Mouse (Mus musculus) heart, embryonic 11.5 days (tissue): ENCODE measurements around the gene Pole3. TPM values are rescaled to one million over a fixed set of nuclear protein-coding genes. Genes with fewer than 3 reads are reported as not detected.

Experiments used
- ATAC-seq: fragments of 200-750 bp; cut with Nextera tagmentation; replicated peaks from 2 replicates; pipeline ENCODE4 v1.8.0; 2017; ENCODE audit warnings: moderate library complexity; ENCODE audit not compliant: insufficient number of reproducible peaks, low FRiP score, low TSS enrichment
- H3K27ac ChIP-seq: fragments of 300-500 bp; sonication (generic); 2 replicates; pipeline ENCODE4 v1.5.1; 2014; ENCODE audit warnings: mild to moderate bottlenecking, low read depth, low read length
- H3K27me3 ChIP-seq: fragments of 300-500 bp; sonication (generic); 2 replicates; pipeline ENCODE4 v1.6.1; 2014; ENCODE audit warnings: mild to moderate bottlenecking, low read length, mixed read lengths; ENCODE audit not compliant: control insufficient read depth, insufficient read depth
- H3K36me3 ChIP-seq: fragments of 300-500 bp; sonication (generic); 2 replicates; pipeline ENCODE4 v1.6.1; 2014; ENCODE audit warnings: mild to moderate bottlenecking, low read length, moderate library complexity, mixed read lengths; ENCODE audit not compliant: control insufficient read depth, insufficient read depth
- H3K4me1 ChIP-seq: fragments of 300-500 bp; sonication (generic); 2 replicates; pipeline ENCODE4 v1.6.1; 2014; ENCODE audit warnings: low read length; ENCODE audit not compliant: control insufficient read depth, insufficient read depth
- H3K4me2 ChIP-seq: fragments of 300-500 bp; sonication (generic); 2 replicates; pipeline ENCODE4 v1.6.1; 2014; ENCODE audit warnings: mild to moderate bottlenecking, moderate library complexity
- H3K4me3 ChIP-seq: fragments of 300-500 bp; sonication (generic); 2 replicates; pipeline ENCODE4 v1.5.1; 2014; ENCODE audit warnings: low read depth, low read length
- H3K9ac ChIP-seq: fragments of 300-500 bp; sonication (generic); 2 replicates; pipeline ENCODE4 v1.6.1; 2014; ENCODE audit warnings: mild to moderate bottlenecking, low read depth, low read length, moderate library complexity
- H3K9me3 ChIP-seq: fragments of 300-500 bp; sonication (generic); replicated peaks from 2 replicates; pipeline ENCODE4 v1.6.1; 2016; ENCODE audit warnings: low read length; ENCODE audit not compliant: control insufficient read depth
- WGBS: fragments of 180-500 bp; shearing (Covaris S2); extraction: QIAGEN DNeasy Blood & Tissue Kit; methylation state at CpG from one replicate; pipeline ENCODE4 v1.1.7; 2014; ENCODE audit not compliant: insufficient replicate concordance; 5-methylcytosine and 5-hydroxymethylcytosine counted together
- polyA plus RNA-seq: library from polyadenylated mRNA; unstranded; fragments of >200 nt; fragmentation: Nextera tagmentation; extraction: Ambion mirVana; gene quantifications from 2 replicates; pipeline ENCODE4 v1.2.1, GENCODE M21; 2014

The Pole3 gene
- polyA plus RNA-seq, 1 experiment from 2014 or later, result 59.4 TPM

DNA sequence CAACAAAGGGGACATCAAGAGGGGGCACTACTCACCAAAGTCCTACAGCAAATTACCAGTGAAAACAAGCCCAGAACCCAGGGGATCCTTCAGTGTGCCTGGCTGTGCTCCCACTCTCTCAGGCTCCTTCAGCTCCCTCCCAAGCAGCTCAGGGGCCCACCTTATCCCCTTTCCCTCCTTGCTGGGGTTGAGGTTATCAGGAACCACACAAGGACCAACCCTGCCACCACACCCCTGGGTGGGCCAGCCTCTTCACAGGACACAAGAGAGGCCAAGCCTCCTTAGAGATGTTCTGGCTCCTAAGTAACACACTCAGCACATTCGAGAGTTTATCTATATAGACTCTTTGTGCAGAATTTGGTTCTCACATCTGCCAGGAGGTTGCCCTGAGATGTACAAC lies 8.3 kb downstream of the Pole3 start:
- no peaks in the 10 kb centered on the region for H3K9me3 ChIP-seq
- peak overlapping the region; percentile 59 for H3K9ac ChIP-seq
- ATAC-seq, result peak; percentile 73
- peaks cover 14% of the 10 kb centered on the region for H3K36me3 ChIP-seq
- H3K27me3 ChIP-seq, result no peaks in the 10 kb centered on the region
- peak overlapping the region; percentile 68 for H3K4me2 ChIP-seq
- H3K4me1 ChIP-seq, result peaks cover 29% of the 10 kb centered on the region
- H3K27ac ChIP-seq, result peak overlapping the region; percentile 86
- H3K4me3 ChIP-seq, result peak overlapping the region; percentile 32
- WGBS, result 73% methylated on average over 1 of the region's 1 CpGs

DNA sequence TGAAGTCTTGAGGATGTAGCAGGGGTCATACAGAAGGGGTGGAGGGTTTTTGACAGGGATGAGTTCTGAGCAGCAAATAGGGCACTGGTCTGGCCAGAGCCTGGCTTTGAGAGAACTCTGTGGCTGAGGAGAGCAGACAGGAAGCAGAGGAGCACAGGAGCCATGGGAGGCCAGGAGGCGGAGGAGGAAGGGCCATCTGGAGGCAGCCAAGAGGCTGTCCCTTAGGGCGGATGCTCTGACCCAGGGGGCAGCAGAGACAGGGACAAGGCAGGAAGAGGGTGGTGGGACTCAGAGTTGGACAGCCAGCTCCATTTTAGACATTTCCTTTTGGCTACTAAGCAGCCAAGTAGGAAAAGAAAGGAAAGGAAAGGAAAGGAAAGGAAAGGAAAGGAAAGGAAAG lies 8.8 kb downstream of the Pole3 start:
- peaks cover 29% of the 10 kb centered on the region for H3K4me1 ChIP-seq
- H3K9ac ChIP-seq, result peak overlapping the region; percentile 59
- WGBS, result 24% methylated on average over 2 of the region's 2 CpGs
- peak; percentile 33 for ATAC-seq
- peak overlapping the region; percentile 32 for H3K4me3 ChIP-seq
- H3K27ac ChIP-seq, result peak overlapping the region; percentile 86
- H3K4me2 ChIP-seq, result peak overlapping the region; percentile 68
- H3K9me3 ChIP-seq, result no peaks in the 10 kb centered on the region
- H3K27me3 ChIP-seq, result no peaks in the 10 kb centered on the region
- H3K36me3 ChIP-seq, result peaks cover 17% of the 10 kb centered on the region

DNA sequence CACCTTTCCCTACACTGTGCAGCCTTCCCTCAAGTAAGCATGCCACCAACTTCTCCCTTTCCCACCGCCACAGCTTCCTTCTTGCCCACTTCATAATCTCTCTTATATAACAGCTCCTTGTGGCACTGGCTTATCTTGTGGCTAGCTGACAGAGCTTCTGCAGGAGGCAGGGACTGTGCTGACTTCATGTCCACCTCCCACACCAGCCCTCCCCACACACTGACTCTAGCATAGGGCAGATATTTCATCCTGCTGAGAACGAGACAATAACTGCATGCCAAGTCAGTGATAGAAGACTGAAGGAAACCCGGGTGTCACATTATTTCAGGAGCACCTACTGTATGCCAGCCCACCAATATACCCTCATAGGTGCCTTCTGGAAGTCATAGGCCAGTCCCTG lies 9.4 kb downstream of the Pole3 start:
- Histone ChIP-seq H3K27me3 (no peaks in the 10 kb centered on the region), H3K27ac (peak overlapping the region; percentile 86), H3K4me1 (peaks cover 29% of the 10 kb centered on the region), H3K36me3 (peaks cover 23% of the 10 kb centered on the region), H3K4me3 (peak overlapping the region; percentile 32), H3K9ac (peak overlapping the region; percentile 59), H3K9me3 (no peaks in the 10 kb centered on the region), H3K4me2 (peak overlapping the region; percentile 68)
- ATAC-seq, result no peak
- 40% methylated on average over 3 of the region's 3 CpGs for WGBS

GRCm38 (mm10) chr4:62514995-62515394 lies 9.9 kb downstream of the Pole3 start:
- H3K27ac ChIP-seq, result peak overlapping the region; percentile 86
- H3K4me2 ChIP-seq, result peak overlapping the region; percentile 68
- peaks cover 28% of the 10 kb centered on the region for H3K36me3 ChIP-seq

DNA sequence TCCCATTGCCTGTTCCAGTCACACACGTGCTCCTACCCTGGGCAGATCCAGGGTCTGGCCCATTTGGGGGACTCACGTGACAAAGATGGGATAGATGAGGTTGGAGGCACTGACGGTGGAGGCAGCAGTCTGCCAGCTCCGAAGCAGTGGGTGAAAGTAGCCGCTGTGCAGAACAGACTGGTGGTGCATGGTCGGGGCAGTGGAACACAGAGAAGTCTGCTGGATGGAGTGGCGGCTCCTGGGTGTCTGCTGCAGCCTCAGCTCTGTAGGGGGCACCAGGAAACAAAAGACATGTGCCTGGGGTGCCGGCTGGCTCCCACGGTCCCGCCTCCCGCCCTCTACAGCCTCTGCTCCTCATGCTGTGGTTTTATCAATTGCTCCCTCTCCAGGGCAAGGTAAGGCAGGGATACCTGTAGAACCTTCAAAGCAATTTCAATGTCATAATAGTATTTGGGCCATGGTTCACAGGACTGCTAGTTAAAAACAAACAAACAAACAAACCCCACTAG lies 10.8 kb downstream of the Pole3 start:
- peaks cover 37% of the 10 kb centered on the region for H3K36me3 ChIP-seq
- peaks cover 27% of the 10 kb centered on the region for H3K4me1 ChIP-seq
- H3K9ac ChIP-seq, result no peak overlapping the region
- H3K27me3 ChIP-seq, result no peaks in the 10 kb centered on the region
- H3K4me2 ChIP-seq, result peak overlapping the region; percentile 14; the same call in 1 of the 2 replicates
- ATAC-seq, result no peak
- 50% methylated on average over 11 of the region's 11 CpGs for WGBS
- H3K9me3 ChIP-seq, result no peaks in the 10 kb centered on the region
- 0 out of 2 replicates have a peak overlapping the region, but pooled peaks have one; percentile 10 for H3K27ac ChIP-seq
- 0 out of 2 replicates have a peak overlapping the region, but pooled peaks have one; percentile 5 for H3K4me3 ChIP-seq

More at GRCm38 (mm10) chr4:62514995-62515394, 9.9 kb downstream of the Pole3 start:
- H3K9ac ChIP-seq, result peak overlapping the region; percentile 43; the same call in 1 of the 2 replicates
- H3K4me3 ChIP-seq, result peak overlapping the region; percentile 32
- H3K27me3 ChIP-seq, result no peaks in the 10 kb centered on the region
- no peak for ATAC-seq
- H3K9me3 ChIP-seq, result no peaks in the 10 kb centered on the region
- WGBS, result 76% methylated on average over 7 of the region's 7 CpGs
- peaks cover 27% of the 10 kb centered on the region for H3K4me1 ChIP-seq

- Histone ChIP-seq H3K9ac (no peak overlapping the region), H3K4me1 (no peaks in the 10 kb centered on the region; the same call in 1 of the 2 replicates), H3K27ac (no peak overlapping the region), H3K4me3 (no peak overlapping the region), H3K36me3 (peaks cover 47% of the 10 kb centered on the region), H3K9me3 (no peaks in the 10 kb centered on the region), H3K27me3 (no peaks in the 10 kb centered on the region), H3K4me2 (no peak overlapping the region)
- no peak for ATAC-seq
- WGBS, result 91% methylated on average over 11 of the region's 11 CpGs
Observed at GRCm38 (mm10) chr4:62509946-62510345, 14.9 kb downstream of the Pole3 start.

DNA sequence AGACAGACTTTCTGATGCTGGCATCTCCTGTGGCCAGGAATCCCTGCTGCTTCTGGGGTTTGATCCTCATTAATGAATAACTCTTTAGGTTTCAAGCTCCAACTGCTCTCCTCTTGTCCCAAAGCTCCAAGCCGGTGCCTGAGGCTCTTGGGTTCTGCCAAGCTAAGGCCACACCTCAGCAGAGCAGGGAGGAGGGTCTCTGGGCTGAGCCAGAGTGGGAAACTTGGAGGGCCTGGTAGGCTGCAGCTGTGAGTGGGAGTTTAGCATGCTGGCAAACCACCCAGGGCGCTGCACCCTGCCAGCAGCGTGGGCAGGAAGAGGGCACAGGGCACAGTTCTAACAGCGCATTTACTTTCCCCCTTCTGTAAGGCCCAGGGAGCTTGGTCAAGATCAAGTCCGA lies 16.0 kb downstream of the Pole3 start:
- Histone ChIP-seq H3K4me2 (no peak overlapping the region), H3K4me3 (no peak overlapping the region), H3K27ac (no peak overlapping the region), H3K4me1 (no peaks in the 10 kb centered on the region), H3K36me3 (peaks cover 47% of the 10 kb centered on the region), H3K9ac (no peak overlapping the region), H3K9me3 (no peaks in the 10 kb centered on the region), H3K27me3 (no peaks in the 10 kb centered on the region)
- WGBS, result 91% methylated on average over 5 of the region's 5 CpGs
- no peak for ATAC-seq

DNA sequence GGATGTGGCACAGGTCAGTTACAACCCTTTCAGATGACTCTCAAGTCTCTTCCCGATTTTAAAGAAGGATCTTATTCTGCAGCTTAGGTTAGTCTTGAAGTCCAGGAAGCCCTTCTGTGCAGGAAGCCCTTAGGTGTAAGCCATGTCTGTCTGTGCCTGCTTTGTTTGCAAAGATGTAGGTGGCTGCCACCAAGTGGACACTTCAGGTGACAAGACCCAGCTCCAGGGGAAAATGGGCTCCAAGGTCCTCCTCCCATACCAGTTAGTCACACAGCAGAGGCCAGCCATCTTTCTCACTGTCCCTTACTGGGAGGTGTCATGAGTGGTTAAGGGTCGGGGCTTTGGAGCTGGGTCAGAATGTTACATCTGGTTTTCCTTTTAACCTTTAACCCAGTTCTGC lies 18.1 kb downstream of the Pole3 start:
- H3K9ac ChIP-seq, result no peak overlapping the region
- H3K4me3 ChIP-seq, result no peak overlapping the region
- peaks cover 35% of the 10 kb centered on the region for H3K36me3 ChIP-seq
- 57% methylated on average over 2 of the region's 2 CpGs for WGBS
- H3K27ac ChIP-seq, result no peak overlapping the region
- no peak overlapping the region for H3K4me2 ChIP-seq
- H3K27me3 ChIP-seq, result no peaks in the 10 kb centered on the region
- no peaks in the 10 kb centered on the region for H3K9me3 ChIP-seq
- ATAC-seq, result no peak
- no peaks in the 10 kb centered on the region for H3K4me1 ChIP-seq

DNA sequence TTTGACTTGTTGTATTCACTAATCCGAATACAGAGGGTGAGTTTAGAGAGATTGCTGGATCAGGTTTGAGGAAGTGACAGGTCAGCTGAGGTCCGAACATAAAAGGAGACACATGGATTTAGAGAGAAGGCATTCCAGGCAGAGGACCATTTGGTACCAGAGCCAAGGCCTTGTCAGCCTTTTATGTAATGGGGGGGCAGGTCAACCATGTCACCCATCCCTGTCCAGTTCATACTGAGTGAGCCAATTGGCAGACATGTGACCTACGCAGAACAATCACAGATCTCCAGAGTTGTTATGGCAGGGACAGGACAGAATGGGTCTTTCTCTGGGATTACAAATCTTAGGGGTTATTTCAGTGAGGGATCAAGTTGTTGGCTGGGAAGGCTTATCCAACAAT lies 18.9 kb downstream of the Pole3 start:
- WGBS, result 79% methylated on average over 3 of the region's 3 CpGs
- Histone ChIP-seq H3K36me3 (peaks cover 29% of the 10 kb centered on the region), H3K9me3 (no peaks in the 10 kb centered on the region), H3K4me3 (no peak overlapping the region), H3K4me1 (peaks cover 4% of the 10 kb centered on the region; the same call in 1 of the 2 replicates), H3K9ac (no peak overlapping the region), H3K4me2 (no peak overlapping the region), H3K27me3 (no peaks in the 10 kb centered on the region), H3K27ac (no peak overlapping the region)
- ATAC-seq, result no peak
